Mouse (Mus musculus): ENCODE measurements around the gene Eea1.

GRCm38 (mm10) chr10:96035951-96036350 lies 95.5 kb downstream of the Eea1 start:
- no peak for TF ChIP-seq GATA1 (IDR thresholded peaks at IDR 0.05; ENCODE audit: low read length)
- no peak for TF ChIP-seq TAL1 (IDR thresholded peaks at IDR 0.05; ENCODE audit: low read length)
